Mouse (Mus musculus) embryonic facial prominence, embryonic 10.5 days (tissue): ENCODE measurements around the gene Olfr768. TPM values are rescaled to one million over a fixed set of nuclear protein-coding genes. Genes with fewer than 3 reads are reported as not detected.
"Not testable (repeated sequence)": the region's sequence is repeated elsewhere in the genome, so short reads cannot be mapped to it uniquely, and the experiment has no call there.

ENCODE experiments used
- DNase-seq: peaks from one replicate; pipeline ENCODE4 v3.0.0-alpha.2; 2017; ENCODE audit warnings: low spot score
- H3K27ac ChIP-seq: fragments of 300-500 bp; sonication (generic); replicated peaks from 2 replicates; pipeline ENCODE4 v1.5.1; 2016; ENCODE audit warnings: mild to moderate bottlenecking
- H3K27me3 ChIP-seq: fragments of 300-500 bp; sonication (generic); replicated peaks from 2 replicates; pipeline ENCODE4 v1.6.1; 2016; ENCODE audit warnings: low read depth, mild to moderate bottlenecking; ENCODE audit not compliant: poor library complexity, severe bottlenecking
- H3K36me3 ChIP-seq: fragments of 300-500 bp; sonication (generic); replicated peaks from 2 replicates; pipeline ENCODE4 v1.6.1; 2016; ENCODE audit warnings: mild to moderate bottlenecking, moderate library complexity
- H3K4me1 ChIP-seq: fragments of 300-500 bp; sonication (generic); 2 replicates; pipeline ENCODE4 v1.6.1; 2016
- H3K4me3 ChIP-seq: fragments of 300-500 bp; sonication (generic); 2 replicates; pipeline ENCODE4 v1.5.1; 2016; ENCODE audit warnings: mild to moderate bottlenecking, moderate library complexity
- H3K9me3 ChIP-seq: fragments of 300-500 bp; sonication (generic); 2 replicates; pipeline ENCODE4 v1.6.1; 2016; ENCODE audit warnings: mild to moderate bottlenecking
- WGBS: fragments of 180-500 bp; shearing (Covaris S2); methylation state at CpG from one replicate; pipeline ENCODE4 v1.1.7; 2016; 5-methylcytosine and 5-hydroxymethylcytosine counted together
- polyA plus RNA-seq: library from polyadenylated mRNA; unstranded; fragments of >200 nt; fragmentation: Nextera tagmentation; extraction: Ambion mirVana; gene quantifications from 2 replicates; pipeline ENCODE4 v1.2.1, GENCODE M21; 2016

Olfr768 gene
- polyA plus RNA-seq: not detected in 2 replicates

DNA sequence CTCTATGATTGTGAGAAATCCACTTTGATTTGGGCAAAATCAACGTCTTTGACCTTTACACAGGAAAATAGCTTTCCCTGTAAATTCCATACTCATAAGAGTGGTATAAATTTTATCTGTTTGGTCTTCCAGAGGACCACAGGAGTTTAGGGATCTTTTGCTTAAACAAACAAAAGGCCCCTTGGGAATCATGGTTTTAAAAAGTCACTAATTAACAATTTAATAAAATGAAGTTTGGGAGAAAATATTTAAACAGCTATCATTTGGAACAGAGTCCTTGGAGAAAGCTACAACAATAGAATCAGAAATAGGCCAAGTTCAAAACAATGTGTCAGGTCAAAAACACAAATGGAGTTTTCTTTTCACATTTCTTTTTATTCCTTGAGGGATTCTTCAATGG lies at the start of gene Olfr768:
Olfr768 (minus strand) TSS at position 101 of the 400 bp plus-strand sequence.
- DNase-seq: no peak
- WGBS: 85% methylated on average over 1 of the region's 1 CpGs
- Histone ChIP-seq H3K4me1 (no peaks in the 10 kb centered on the region), H3K36me3 (no peaks in the 10 kb centered on the region), H3K4me3 (no peak within 1 kb of the TSS), H3K27me3 (no peaks in the 10 kb centered on the region), H3K27ac (no peak within 1 kb of the TSS), H3K9me3 (no peaks in the 10 kb centered on the region)

DNA sequence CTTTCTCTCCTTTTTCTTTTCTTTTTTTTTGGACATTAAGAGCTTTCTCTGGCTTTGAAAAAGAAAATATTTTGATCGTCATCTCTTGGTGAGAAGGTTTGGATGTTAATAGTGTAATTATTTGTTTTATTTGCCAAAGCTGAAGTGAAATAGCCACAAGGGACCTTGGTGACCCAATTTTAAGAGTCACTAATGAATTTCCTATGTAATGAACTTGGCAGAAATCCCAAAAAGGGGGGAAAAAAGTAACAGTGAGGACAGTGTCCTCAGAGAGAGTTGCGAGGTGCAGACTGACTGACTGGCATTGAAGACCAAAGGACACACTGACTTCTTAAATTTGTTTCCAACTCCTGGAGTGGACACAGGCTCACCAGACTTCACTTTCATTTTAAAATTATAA lies 39.7 kb upstream of the Olfr768 start, which contains the start of gene Olfr770:
Olfr770 (minus strand) TSS at position 101 of the 400 bp plus-strand sequence.
- no peak within 1 kb of the TSS for H3K4me3 ChIP-seq
- H3K9me3 ChIP-seq: no peaks in the 10 kb centered on the region
- no peaks in the 10 kb centered on the region for H3K27me3 ChIP-seq
- H3K4me1 ChIP-seq: no peaks in the 10 kb centered on the region
- no peak within 1 kb of the TSS for H3K27ac ChIP-seq
- H3K36me3 ChIP-seq: no peaks in the 10 kb centered on the region
- DNase-seq: no peak
- 87% methylated on average over 2 of the region's 2 CpGs for WGBS

DNA sequence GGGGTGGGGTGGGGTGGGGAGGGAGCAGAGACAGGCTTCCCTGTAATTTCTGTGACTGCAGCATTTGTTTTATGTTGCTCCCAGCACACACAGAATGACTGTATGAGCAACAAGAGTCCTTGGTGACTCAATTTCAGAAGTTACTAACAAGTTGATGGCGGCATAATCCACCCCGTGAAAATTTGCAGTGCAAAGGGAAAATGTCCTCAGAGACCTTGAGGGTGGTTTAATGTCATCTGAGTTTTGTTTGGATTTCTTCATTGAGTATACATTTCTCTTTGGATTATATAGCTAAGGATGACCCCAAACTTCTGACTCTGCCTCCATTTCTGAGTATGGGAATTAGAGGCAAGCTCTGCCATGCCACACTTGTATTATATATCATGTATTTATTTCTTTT lies 18.6 kb upstream of the Olfr768 start, which contains the start of gene Olfr769:
Olfr769 (minus strand) TSS at position 101 of the 400 bp plus-strand sequence.
- H3K27me3 ChIP-seq: no peaks in the 10 kb centered on the region
- no peak within 1 kb of the TSS for H3K27ac ChIP-seq
- H3K36me3 ChIP-seq: no peaks in the 10 kb centered on the region
- H3K4me1 ChIP-seq: no peaks in the 10 kb centered on the region
- 85% methylated on average over 2 of the region's 2 CpGs for WGBS
- no peak for DNase-seq
- no peak within 1 kb of the TSS for H3K4me3 ChIP-seq
- no peaks in the 10 kb centered on the region for H3K9me3 ChIP-seq

DNA sequence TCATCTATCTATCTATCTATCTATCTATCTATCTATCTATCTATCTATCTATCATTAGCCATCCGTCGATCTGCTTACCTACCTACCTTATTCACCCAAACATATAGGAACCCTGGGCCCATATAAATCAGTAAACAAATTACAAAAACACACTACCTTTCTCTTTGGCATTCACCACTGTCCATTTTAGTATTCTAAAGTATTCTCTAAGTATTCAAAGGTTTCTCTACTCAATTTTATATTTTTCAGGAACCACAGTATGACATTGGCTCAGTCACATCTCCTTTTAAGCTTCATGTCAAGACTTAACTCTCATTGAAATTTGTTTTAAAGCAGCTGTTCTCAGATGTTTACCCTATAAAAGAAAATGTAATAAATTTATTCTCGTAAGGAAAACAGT lies 16.0 kb upstream of the Olfr768 start:
- Histone ChIP-seq H3K36me3 (no peaks in the 10 kb centered on the region), H3K4me3 (no peak overlapping the region), H3K27me3 (no peaks in the 10 kb centered on the region), H3K4me1 (no peaks in the 10 kb centered on the region), H3K27ac (no peak overlapping the region), H3K9me3 (no peaks in the 10 kb centered on the region)
- DNase-seq: no peak
- WGBS: 93% methylated on average over 3 of the region's 3 CpGs

DNA sequence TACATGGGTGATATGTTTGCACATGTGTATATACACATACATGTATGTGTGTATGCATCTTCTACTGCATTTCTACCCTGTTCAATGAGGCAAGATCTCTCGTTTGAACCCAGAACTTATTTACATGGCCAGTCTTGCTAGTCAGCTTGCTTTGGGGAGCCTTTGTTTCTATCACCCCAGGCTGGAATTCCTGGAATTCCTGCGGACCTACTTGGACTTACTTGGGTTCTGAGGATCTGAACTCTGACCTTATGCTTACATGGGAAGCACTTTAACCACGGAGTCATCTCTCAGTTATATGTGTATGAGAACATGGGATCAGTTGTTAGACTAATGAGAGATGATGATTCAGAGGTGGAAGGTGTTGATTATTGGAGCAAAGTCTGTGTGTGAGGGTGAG lies 2.1 kb upstream of the Olfr768 start:
- H3K27ac ChIP-seq: no peak overlapping the region
- no peaks in the 10 kb centered on the region for H3K27me3 ChIP-seq
- H3K36me3 ChIP-seq: no peaks in the 10 kb centered on the region
- DNase-seq: no peak
- no peak overlapping the region for H3K4me3 ChIP-seq
- WGBS: 29% methylated on average over 3 of the region's 3 CpGs
- no peaks in the 10 kb centered on the region for H3K4me1 ChIP-seq
- no peaks in the 10 kb centered on the region for H3K9me3 ChIP-seq

DNA sequence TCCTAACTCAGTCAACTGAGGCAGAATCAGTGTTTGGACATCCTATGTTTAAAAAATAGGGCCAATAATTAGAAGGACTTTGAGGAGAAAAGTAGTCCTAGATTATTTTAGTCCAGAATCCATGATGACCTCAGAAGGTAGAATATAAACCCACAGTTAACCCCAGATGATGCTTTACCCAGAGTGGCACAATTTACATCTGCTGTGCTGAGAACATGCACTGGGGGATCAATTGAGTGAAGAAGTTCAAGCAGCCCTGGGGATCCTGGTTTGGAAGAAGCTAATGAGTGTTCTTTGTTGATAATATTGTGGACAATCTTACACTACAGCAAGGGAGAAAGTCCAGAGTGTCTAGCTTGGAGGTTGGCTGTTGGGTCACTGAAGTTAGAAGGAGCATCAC lies 16.4 kb downstream of the Olfr768 start, which contains the start of gene Olfr767:
Olfr767 (minus strand) TSS at position 101 of the 400 bp plus-strand sequence.
- H3K4me3 ChIP-seq, H3K27ac ChIP-seq, H3K4me1 ChIP-seq, DNase-seq, H3K36me3 ChIP-seq, H3K9me3 ChIP-seq, H3K27me3 ChIP-seq: not testable (repeated sequence)

DNA sequence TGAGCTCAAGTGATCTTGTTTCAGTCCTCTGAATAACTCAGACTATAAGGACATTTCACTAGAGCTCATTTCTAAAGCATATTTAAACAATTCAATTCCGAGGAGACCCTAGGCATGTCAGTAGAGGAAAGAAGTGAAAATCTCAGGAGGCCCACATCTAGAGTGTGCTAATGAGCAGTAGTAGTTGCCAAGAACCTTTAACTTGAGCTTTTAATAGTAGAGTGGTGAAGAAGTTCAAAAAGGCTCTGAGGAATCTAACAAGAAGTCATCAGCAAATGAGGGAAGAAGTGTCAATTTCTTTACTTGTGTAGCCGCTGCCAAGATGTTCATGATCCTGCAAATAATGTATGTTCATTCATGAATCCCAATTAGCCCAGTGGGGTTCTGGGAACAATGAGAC lies 30.3 kb downstream of the Olfr768 start, which contains the start of gene Olfr766-ps1:
Olfr766-ps1 (minus strand) TSS at position 101 of the 400 bp plus-strand sequence.
- no peak within 1 kb of the TSS for H3K27ac ChIP-seq
- DNase-seq: no peak
- no peaks in the 10 kb centered on the region for H3K4me1 ChIP-seq
- no peaks in the 10 kb centered on the region for H3K9me3 ChIP-seq
- no peak within 1 kb of the TSS for H3K4me3 ChIP-seq
- no peaks in the 10 kb centered on the region for H3K27me3 ChIP-seq
- WGBS: 86% methylated on average over 2 of the region's 2 CpGs
- no peaks in the 10 kb centered on the region for H3K36me3 ChIP-seq

DNA sequence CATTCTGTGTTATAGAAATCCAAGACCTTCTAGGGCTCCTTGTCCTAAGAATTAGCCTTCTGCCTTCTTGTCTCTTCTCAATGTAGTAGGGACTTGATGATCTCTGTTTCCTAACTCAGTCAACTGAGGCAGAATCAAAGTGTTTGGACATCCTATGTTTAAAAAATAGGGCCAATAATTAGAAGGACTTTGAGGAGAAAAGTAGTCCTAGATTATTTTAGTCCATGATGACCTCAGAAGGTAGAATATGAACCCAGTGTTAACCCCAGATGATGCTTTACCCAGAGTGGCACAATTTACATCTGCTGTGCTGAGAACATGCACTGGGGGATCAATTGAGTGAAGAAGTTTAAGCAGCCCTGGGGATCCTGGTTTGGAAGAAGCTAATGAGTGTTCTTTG lies 49.3 kb downstream of the Olfr768 start, which contains the start of gene Olfr765:
Olfr765 (minus strand) TSS at position 101 of the 400 bp plus-strand sequence.
- not testable (repeated sequence) for H3K27ac ChIP-seq, DNase-seq, H3K4me1 ChIP-seq, H3K9me3 ChIP-seq, H3K36me3 ChIP-seq, H3K4me3 ChIP-seq, H3K27me3 ChIP-seq

Other genes with a start within 250 kb of the Olfr768 start
- gene Gdf11, start 207.7 kb downstream of the Olfr768 start, polyA plus RNA-seq: 11.8 and 12.0 TPM in 2 replicates
- 274 and 319 TPM in 2 replicates for gene Cd63, start 198.4 kb downstream of the Olfr768 start, polyA plus RNA-seq
- 11.2 and 11.9 TPM in 2 replicates for gene Rdh5, start 176.5 kb downstream of the Olfr768 start, polyA plus RNA-seq
- 185 and 186 TPM in 2 replicates for gene Bloc1s1, start 175.3 kb downstream of the Olfr768 start, polyA plus RNA-seq
- 1.8 and 2.7 TPM in 2 replicates for gene Itga7, start 165.6 kb downstream of the Olfr768 start, polyA plus RNA-seq
- not detected in 2 replicates for gene Mettl7b, start 138.4 kb downstream of the Olfr768 start, polyA plus RNA-seq
- not detected in 2 replicates for gene Olfr9, start 109.9 kb downstream of the Olfr768 start, polyA plus RNA-seq
- gene Olfr763, start 88.6 kb downstream of the Olfr768 start, polyA plus RNA-seq: not detected in 2 replicates
- not detected in 2 replicates for gene Olfr764-ps1, start 59.5 kb downstream of the Olfr768 start, polyA plus RNA-seq
- gene Olfr765, start 49.4 kb downstream of the Olfr768 start, polyA plus RNA-seq: not detected in 2 replicates
- gene Olfr766-ps1, start 30.4 kb downstream of the Olfr768 start, polyA plus RNA-seq: not detected in 2 replicates
- not detected in 2 replicates for gene Olfr767, start 16.5 kb downstream of the Olfr768 start, polyA plus RNA-seq
- not detected in 2 replicates for gene Olfr769, start 18.5 kb upstream of the Olfr768 start, polyA plus RNA-seq
- not detected in 2 replicates for gene Olfr770, start 39.6 kb upstream of the Olfr768 start, polyA plus RNA-seq
- not detected in 2 replicates for gene Olfr771, start 65.4 kb upstream of the Olfr768 start, polyA plus RNA-seq
- gene Olfr772, start 78.5 kb upstream of the Olfr768 start, polyA plus RNA-seq: not detected in 2 replicates
- not detected in 2 replicates for gene Olfr773, start 88.0 kb upstream of the Olfr768 start, polyA plus RNA-seq
- gene Olfr774, start 136.8 kb upstream of the Olfr768 start, polyA plus RNA-seq: not detected in 2 replicates
- not detected in 2 replicates for gene Olfr775, start 149.0 kb upstream of the Olfr768 start, polyA plus RNA-seq
- not detected in 2 replicates for gene Olfr776, start 159.8 kb upstream of the Olfr768 start, polyA plus RNA-seq
- gene Olfr777, start 172.1 kb upstream of the Olfr768 start, polyA plus RNA-seq: not detected in 2 replicates
- not detected in 2 replicates for gene Olfr780, start 218.7 kb upstream of the Olfr768 start, polyA plus RNA-seq
- not detected in 2 replicates for gene Olfr781, start 229.5 kb upstream of the Olfr768 start, polyA plus RNA-seq
- not detected in 2 replicates for gene Olfr782, start 249.5 kb upstream of the Olfr768 start, polyA plus RNA-seq